In genomic region chr11:52701682-52702081, GRCm38 (mm10) we compare ENCODE assay signal across 20 mouse cellular contexts.
DNase-seq lines count a peak whose midpoint lies in the region; ATAC-seq and TF ChIP-seq lines count a peak whose summit lies in the region.
"Had no signal": no experiment of that assay in that cellular context is flagged by ENCODE, and none has a peak within 500 bp of the region (broad histone marks: within the 10 kb centered on the region; RNA-seq: fewer than 3 reads in every experiment).

No protein-coding gene starts in this region.

- no peak overlapping the region for H3K9ac ChIP-seq in kidney, embryonic 15.5 days
- H3K9ac ChIP-seq in kidney, postnatal 0 days (ENCODE audit: low read depth, low read length) = no peak overlapping the region
- no peak overlapping the region for H3K9ac ChIP-seq in neural tube, embryonic 14.5 days (replicated peaks; ENCODE audit: low read depth, low read length)
- H3K9ac ChIP-seq in neural tube, embryonic 15.5 days (replicated peaks) = no peak overlapping the region
- H3K9ac ChIP-seq: embryonic facial prominence, embryonic 12.5 days; forebrain, embryonic 13.5 days; forebrain, embryonic 15.5 days had no signal

- WGBS in kidney, embryonic 15.5 days = 23% methylated on average over 10 of the region's 10 CpGs
- WGBS in kidney, postnatal 0 days = 24% methylated on average over 10 of the region's 10 CpGs
- 52% methylated on average over 10 of the region's 10 CpGs for WGBS in neural tube, embryonic 14.5 days
- 51% methylated on average over 10 of the region's 10 CpGs for WGBS in neural tube, embryonic 15.5 days

- no peak overlapping the region for H3K4me2 ChIP-seq in kidney, embryonic 15.5 days
- no peak overlapping the region for H3K4me2 ChIP-seq in kidney, postnatal 0 days (ENCODE audit: low read length)
- no peak overlapping the region for H3K4me2 ChIP-seq in neural tube, embryonic 14.5 days (ENCODE audit: low read depth, low read length)
- no peak overlapping the region for H3K4me2 ChIP-seq in neural tube, embryonic 15.5 days
- H3K4me2 ChIP-seq: embryonic facial prominence, embryonic 12.5 days; forebrain, embryonic 13.5 days; forebrain, embryonic 15.5 days had no signal

- ATAC-seq in kidney, embryonic 15.5 days (replicated peaks; ENCODE audit: low FRiP score) = peak; percentile 84
- ATAC-seq in kidney, postnatal 0 days (replicated peaks; ENCODE audit: low FRiP score, low read depth) = peak; percentile 33; the same call in 1 of the 2 replicates
- ATAC-seq in neural tube, embryonic 14.5 days (ENCODE audit: low read depth) = peak; percentile 56
- ATAC-seq in neural tube, embryonic 15.5 days (ENCODE audit: low FRiP score) = peak; percentile 35; the same call in 1 of the 2 replicates
- ATAC-seq: forebrain, embryonic 13.5 days; forebrain, embryonic 15.5 days had no signal

- no peaks in the 10 kb centered on the region for H3K9me3 ChIP-seq in kidney, embryonic 15.5 days (replicated peaks)
- H3K9me3 ChIP-seq in kidney, postnatal 0 days (replicated peaks; ENCODE audit: low read length) = no peaks in the 10 kb centered on the region
- H3K9me3 ChIP-seq in neural tube, embryonic 14.5 days (ENCODE audit: control insufficient read depth, low read length) = no peaks in the 10 kb centered on the region
- no peaks in the 10 kb centered on the region for H3K9me3 ChIP-seq in neural tube, embryonic 15.5 days (replicated peaks)
- H3K9me3 ChIP-seq: embryonic facial prominence, embryonic 10.5 days; embryonic facial prominence, embryonic 12.5 days; forebrain, embryonic 13.5 days; forebrain, embryonic 15.5 days had no signal

- peaks cover 82% of the 10 kb centered on the region for H3K27me3 ChIP-seq in kidney, embryonic 15.5 days
- 0 out of 2 replicates have a peak, but pooled peaks cover 5% of the 10 kb centered on the region for H3K27me3 ChIP-seq in kidney, postnatal 0 days (ENCODE audit: insufficient read depth, low read length)
- H3K27me3 ChIP-seq in neural tube, embryonic 14.5 days (ENCODE audit: control insufficient read depth, insufficient read depth, low read length) = no peaks in the 10 kb centered on the region
- no peaks in the 10 kb centered on the region for H3K27me3 ChIP-seq in neural tube, embryonic 15.5 days (replicated peaks)
- H3K27me3 ChIP-seq: embryonic facial prominence, embryonic 12.5 days; forebrain, embryonic 13.5 days; forebrain, embryonic 15.5 days had no signal

- TF ChIP-seq CTCF in kidney, postnatal 0 days (IDR thresholded peaks at IDR 0.05; ENCODE audit: low read depth) = no peak

- no peak overlapping the region for H3K4me3 ChIP-seq in kidney, embryonic 15.5 days (replicated peaks)
- H3K4me3 ChIP-seq in kidney, postnatal 0 days (replicated peaks; ENCODE audit: low read depth, low read length) = no peak overlapping the region
- H3K4me3 ChIP-seq in neural tube, embryonic 14.5 days (ENCODE audit: low read depth, low read length) = no peak overlapping the region
- no peak overlapping the region for H3K4me3 ChIP-seq in neural tube, embryonic 15.5 days (replicated peaks)
- H3K4me3 ChIP-seq: embryonic facial prominence, embryonic 10.5 days; embryonic facial prominence, embryonic 12.5 days; forebrain, embryonic 13.5 days; forebrain, embryonic 15.5 days had no signal

- H3K36me3 ChIP-seq in kidney, embryonic 15.5 days = no peaks in the 10 kb centered on the region
- H3K36me3 ChIP-seq in kidney, postnatal 0 days (ENCODE audit: insufficient read depth, low read length) = no peaks in the 10 kb centered on the region
- no peaks in the 10 kb centered on the region for H3K36me3 ChIP-seq in neural tube, embryonic 14.5 days (ENCODE audit: control insufficient read depth, insufficient read depth, low read length)
- no peaks in the 10 kb centered on the region for H3K36me3 ChIP-seq in neural tube, embryonic 15.5 days
- H3K36me3 ChIP-seq: embryonic facial prominence, embryonic 10.5 days; embryonic facial prominence, embryonic 12.5 days; forebrain, embryonic 15.5 days had no signal

- DNase-seq in kidney, adult 9 months = no peak
- DNase-seq in kidney, postnatal 0 days (ENCODE audit: low spot score) = peak; percentile 82
- no peak for DNase-seq in kidney, adult 8-10 months
- no peak for DNase-seq in embryo, embryonic 10 days (ENCODE audit: low spot score)
- DNase-seq: adrenal gland, adult 2 months; adrenal gland, postnatal 10 days; adrenal gland, postnatal 25 days; cerebellum, adult 11 months; cerebellum, adult 18-20 months; cerebellum, adult 8-10 months; cerebellum, adult 9-11 months; cerebellum, postnatal 14 days; cerebellum, postnatal 36 days had no signal

- peaks cover 7% of the 10 kb centered on the region for H3K4me1 ChIP-seq in kidney, embryonic 15.5 days
- no peaks in the 10 kb centered on the region for H3K4me1 ChIP-seq in kidney, postnatal 0 days (replicated peaks; ENCODE audit: insufficient read depth, low read length)
- H3K4me1 ChIP-seq in neural tube, embryonic 14.5 days (ENCODE audit: control insufficient read depth, insufficient read depth, low read length) = peaks cover 2% of the 10 kb centered on the region; the same call in 1 of the 2 replicates
- peaks cover 14% of the 10 kb centered on the region for H3K4me1 ChIP-seq in neural tube, embryonic 15.5 days
- H3K4me1 ChIP-seq: embryonic facial prominence, embryonic 10.5 days; embryonic facial prominence, embryonic 12.5 days; forebrain, embryonic 13.5 days; forebrain, embryonic 15.5 days had no signal

- H3K27ac ChIP-seq in kidney, embryonic 15.5 days = no peak overlapping the region
- no peak overlapping the region for H3K27ac ChIP-seq in kidney, postnatal 0 days
- no peak overlapping the region for H3K27ac ChIP-seq in neural tube, embryonic 14.5 days (ENCODE audit: low read depth, low read length)
- no peak overlapping the region for H3K27ac ChIP-seq in neural tube, embryonic 15.5 days (replicated peaks)
- H3K27ac ChIP-seq: embryonic facial prominence, embryonic 10.5 days; embryonic facial prominence, embryonic 12.5 days; forebrain, embryonic 13.5 days; forebrain, embryonic 15.5 days had no signal

Comparison
In these comparisons a context has a peak if more than half of its experiments do, and no peak if none do; other contexts are left out.
1. ATAC-seq: peak in every context shown above with its lines; median percentile 84 in kidney, embryonic 15.5 days; 56 in neural tube, embryonic 14.5 days; 35 in neural tube, embryonic 15.5 days; 33 in kidney, postnatal 0 days.